Mouse (Mus musculus): Measurements from ENCODE around the gene Fancg.

DNA sequence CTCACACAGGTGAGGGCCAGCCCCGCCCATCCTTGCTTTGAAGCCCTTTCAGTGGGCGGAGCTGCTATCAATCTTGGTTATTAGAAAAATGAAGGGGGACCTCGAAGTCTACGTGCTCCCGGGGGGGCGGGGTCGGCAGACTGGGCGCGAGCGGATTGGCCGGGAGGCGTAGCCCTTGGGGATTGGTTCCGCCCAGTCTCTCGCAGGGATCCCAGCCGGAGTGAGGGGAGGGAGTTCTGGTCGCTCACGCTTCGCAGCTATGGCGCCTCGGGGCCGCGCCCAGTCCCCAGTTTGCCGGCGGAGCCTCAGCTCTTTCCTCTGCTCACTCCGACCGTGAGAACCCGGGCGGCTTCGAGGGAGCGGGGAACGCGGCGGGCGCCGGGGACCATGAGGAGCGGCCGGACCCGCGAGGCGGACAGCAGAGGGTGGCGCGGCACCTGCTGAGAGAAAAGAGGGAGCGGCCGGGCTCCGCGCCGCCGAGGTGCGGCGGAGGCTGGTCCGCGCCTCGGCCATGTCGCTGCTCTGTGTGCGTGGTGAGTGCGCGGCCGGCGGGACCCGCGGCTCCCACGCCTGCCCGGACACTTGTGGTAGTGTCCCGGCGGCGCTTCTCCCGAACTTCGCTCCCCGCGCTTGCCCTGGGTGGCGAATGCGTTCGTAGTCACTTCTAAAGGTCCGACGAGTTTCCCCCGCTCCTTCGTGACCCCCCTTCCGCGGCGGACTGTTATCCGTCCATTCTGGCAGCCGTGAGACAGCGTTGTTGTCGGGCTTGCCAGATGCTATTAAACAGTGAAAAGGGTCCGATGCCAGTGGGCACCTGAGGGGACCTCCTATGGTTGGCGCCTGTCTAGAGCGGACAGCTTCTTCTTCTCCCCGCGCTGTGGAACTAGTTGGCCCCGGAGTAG is 48.7 kb upstream of the Fancg start, which contains the start of gene Unc13b:
- TF ChIP-seq POLR2A (IDR thresholded peaks at IDR 0.05; ENCODE audit: borderline replicate concordance, insufficient read depth, low read length): no peak
- TF ChIP-seq CTCF (IDR thresholded peaks at IDR 0.05; ENCODE audit: borderline replicate concordance, insufficient read depth, low read depth, low read length): no peak

Measured in cerebellum, adult 2 months (tissue).